Mouse (Mus musculus): ENCODE results near the gene Nxnl2.

Nxnl2 gene

DNA sequence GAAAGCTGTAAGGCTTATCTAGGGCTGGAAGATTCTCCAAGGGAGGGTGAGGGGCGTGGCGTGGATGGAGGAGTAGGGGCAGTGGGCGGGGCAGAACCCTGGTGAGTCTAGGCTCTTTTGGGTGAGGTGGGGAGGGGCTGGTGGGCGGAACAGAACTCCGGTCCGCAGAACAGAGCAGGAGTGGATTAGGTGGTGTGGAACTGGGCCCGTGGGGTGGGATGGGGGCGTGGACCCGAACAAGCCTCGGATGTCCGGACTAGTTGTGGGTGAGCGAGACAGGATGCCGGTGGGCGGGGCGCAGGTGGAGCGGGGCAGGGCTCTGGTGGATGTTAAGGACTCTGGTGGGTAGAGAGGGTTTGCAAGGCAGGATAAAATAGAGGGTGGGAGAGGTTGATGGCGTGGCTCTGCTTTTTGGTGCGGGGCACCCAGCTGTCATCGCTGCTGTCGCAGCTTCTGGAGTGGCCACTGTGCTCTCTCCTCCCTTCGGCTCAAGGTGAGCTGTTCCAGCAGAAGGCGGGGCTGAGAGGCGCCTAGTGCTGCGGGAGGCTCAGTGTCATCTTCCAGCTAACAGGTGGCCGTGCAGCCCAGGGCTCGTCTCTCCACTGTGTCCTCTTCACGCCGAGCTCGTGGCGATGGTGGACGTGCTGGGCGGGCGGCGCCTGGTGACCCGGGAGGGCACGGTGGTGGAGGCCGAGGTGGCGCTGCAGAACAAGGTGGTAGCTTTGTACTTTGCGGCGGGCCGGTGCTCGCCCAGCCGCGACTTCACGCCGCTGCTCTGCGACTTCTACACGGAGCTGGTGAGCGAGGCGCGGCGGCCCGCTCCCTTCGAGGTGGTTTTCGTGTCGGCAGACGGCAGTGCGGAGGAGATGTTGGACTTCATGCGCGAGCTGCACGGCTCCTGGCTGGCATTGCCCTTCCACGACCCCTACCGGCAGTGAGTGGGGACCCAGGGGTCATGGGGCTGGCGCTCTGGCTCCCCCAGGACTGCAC lies at the start of gene Nxnl2:
TSS of gene Nxnl2 (plus strand) at position 332 of the 990 bp plus-strand sequence.
- peak; percentile 26 to 70 for DNase-seq (ENCODE audit: low spot score in 2 of 2)

DNA sequence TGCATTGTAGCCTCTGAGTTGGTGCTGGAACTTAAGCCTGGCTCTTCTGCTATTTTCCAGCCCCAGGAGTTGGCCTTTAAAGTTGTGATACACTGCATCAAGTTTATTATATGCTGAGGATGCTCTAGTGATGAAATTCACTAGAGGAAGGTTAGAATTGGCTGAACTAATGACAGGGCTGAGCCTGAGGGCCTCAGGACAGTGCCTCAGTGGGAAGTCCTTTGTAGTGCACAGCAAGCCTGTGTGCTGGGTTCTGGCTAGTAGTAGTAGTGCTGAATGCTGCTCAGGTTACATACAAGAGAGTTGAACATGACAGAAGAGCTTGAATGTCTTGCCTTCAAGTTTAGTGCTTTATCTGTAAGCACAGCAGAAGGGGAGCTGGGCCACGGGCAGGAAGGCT lies 48.9 kb upstream of the Nxnl2 start:
- no peak for DNase-seq (ENCODE audit: low spot score in 2 of 2)

DNA sequence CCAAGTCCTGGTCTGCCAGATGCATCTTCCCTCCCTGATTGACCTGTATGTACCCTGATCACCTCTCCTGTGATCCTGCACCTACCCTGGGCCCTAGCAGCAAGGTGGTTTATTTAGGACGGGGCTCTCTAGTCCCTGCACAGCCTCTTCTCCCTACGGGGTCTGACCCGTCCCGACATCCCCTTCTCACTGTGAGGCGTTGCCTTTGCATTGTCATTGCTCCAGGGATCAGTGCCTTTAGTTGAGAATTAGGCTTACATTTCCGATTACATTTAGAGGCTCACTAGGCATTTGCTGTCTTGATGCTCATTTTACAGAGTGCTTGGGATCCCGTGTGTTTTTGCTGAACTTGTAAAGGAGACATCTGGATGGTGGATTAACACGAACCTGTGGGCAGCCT lies 48.1 kb upstream of the Nxnl2 start:
- no peak for DNase-seq (ENCODE audit: low spot score in 2 of 2)

DNA sequence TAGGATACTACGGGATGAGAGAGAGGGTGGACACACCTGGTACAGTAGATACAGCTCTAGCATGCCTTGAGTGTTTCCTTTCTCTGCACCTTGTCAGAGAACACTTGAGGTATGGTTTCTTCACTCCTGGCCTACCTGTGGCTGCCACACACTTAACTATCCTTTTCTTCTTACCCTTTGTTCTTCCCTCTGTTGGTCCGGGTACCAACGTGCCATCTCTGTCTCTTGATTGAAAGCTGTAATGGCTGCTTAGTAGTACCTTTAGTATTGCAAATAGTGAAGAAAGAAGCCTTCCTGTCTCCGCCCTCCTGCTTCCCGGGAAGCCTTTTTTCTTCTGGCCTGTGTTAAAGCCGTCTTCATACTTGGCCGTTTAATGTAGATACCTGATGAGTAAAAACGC lies 45.5 kb upstream of the Nxnl2 start:
- DNase-seq (ENCODE audit: low spot score in 2 of 2), result no peak

DNA sequence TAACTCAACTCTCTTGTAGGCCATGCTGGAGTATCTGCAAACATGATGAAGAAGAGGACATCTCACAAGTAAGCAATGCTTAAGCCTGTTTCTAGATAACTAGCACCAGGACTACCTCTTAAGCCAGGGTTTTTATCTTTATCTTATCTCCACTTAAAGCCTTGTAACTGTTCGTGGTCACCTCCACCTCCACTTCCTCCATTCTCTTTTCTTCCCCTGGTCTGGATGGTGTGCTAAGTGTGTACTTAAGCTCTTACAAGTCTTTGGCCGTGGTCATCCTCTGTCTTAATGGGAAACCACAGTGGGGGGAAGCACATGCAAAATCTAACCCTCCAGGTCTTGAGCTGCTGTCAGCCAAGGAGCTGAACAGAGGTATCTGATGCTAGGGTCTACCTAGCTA lies 42.9 kb upstream of the Nxnl2 start:
- no peak for DNase-seq (ENCODE audit: low spot score in 2 of 2)

DNA sequence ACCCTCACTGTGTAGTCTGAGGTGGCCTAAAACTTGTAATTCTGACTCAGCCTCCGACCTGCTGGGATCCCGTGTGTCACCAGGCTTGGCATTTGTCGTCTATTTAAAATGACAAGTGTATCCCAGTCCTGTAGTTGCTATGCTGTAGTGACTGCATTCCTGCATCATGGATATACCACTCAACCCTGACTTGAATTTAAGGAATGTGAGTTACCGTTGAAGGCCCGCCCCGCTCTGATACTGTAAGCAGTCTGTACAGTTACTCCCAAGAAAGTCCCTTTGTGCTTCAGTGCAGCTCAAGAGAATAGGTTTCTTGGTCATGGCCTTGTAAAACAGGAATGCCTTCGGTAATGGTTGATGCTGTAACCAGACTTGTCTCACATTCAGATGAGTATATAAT lies 42.4 kb upstream of the Nxnl2 start:
- no peak for DNase-seq (ENCODE audit: low spot score in 2 of 2)

DNA sequence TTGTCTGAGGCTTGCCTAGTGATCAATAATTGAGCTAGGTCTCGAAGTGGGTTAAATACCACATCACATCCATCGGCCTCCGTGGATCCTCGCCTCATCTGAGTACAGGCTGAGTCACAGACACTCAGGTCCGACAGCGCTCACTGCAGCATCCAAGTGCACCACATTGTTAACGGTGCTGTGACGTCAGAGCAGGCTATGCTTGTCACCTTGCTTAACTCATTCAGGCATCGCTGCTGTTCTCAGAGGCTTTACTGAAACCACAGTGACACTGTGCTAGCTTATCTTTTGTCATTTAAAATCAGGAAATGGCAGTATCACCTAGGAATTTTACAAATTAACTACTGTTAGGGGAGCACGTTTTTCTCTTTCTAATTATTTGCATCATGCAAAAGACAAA lies 39.6 kb upstream of the Nxnl2 start:
- DNase-seq (ENCODE audit: low spot score in 2 of 2), result no peak

DNA sequence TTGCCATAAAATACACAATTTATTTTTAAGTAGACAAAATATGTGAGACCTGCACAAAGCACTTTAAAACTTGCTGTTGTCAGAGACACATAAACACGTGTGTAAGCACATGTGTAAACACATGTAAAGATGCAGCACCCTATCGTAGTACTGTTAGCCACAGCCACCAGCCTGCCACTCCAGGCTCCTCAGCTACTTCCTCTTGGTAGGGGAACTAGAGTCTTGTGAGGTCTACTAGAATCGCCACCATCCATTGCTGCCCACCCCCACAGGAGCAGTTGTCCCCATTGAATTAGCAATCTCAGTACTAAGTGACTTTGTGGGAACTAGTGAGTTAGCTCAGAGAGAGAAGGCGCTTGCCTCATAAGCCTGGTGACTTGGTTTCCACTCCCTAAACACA lies 34.5 kb upstream of the Nxnl2 start:
- DNase-seq (ENCODE audit: low spot score in 2 of 2), result no peak

DNA sequence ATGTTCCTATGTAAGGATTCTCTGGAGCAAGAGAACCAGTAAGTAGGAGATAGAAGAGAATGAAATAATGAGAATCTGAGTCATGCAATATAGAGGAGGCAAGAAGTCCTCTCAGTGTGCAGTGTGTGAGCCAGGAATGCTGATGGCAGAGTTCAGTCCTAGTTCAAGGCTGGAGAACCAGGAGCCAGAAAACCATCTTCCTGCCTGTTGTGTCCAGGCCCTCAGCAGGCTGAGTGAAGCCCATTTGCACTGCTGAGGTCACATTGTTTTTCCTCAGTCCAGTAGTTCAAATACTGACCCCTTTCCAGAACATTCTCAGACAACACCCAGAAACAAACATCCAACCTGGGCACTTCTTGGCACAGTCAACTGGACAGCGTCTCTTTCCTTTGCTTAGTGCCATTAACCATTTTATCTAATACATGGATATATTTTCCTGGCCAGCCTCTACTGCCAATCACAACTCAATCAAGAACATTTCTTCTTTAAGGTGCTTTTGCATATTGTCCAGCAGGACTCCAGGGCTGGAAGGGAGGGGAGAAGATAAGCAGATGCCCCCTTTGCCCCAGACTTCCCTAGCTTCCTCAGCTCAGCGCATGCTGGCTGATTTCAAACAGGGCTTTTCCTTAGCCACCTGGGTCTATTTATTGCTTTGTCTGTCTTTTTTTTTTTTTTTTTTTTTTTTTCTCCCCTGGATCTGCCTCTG lies 33.7 kb upstream of the Nxnl2 start:
- DNase-seq (ENCODE audit: low spot score in 2 of 2), result no peak

DNA sequence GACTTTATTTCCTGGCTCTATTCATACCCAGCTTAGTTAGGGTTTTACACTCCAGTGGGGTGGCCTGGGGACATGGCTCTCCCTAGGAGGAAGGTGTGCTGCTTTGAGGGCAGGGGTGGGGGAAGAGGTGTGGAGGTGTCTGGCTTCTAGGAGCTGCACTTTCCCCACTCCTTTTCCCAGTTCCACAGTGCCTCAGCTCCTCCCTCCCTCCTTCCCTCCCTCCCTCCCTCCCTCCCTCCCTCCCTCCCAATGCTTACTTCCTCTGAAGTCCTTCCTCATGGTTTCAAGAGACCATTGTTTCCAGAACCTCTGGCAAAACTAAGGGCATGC lies 33.2 kb upstream of the Nxnl2 start:
- no peak for DNase-seq (ENCODE audit: low spot score in 2 of 2)

DNA sequence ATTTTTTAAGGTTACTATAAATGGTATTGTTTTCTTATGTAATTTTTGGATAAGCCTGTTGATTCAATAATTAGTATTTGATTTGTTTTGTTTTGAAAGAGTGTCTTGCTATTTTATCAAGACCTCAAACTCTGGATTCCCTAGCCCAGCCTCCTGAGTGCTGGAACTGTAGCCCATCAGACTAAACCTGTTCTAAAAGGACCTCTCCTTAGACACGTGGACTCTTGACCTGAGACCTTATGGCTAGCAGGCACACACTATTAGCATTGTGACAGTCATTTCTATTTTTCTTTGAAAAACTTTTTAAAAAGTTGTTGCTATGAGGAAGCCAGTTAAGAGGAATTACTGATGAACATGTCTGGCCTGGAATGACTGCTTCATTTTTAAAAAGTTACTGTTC lies 23.7 kb upstream of the Nxnl2 start:
- DNase-seq (ENCODE audit: low spot score in 2 of 2), result no peak

DNA sequence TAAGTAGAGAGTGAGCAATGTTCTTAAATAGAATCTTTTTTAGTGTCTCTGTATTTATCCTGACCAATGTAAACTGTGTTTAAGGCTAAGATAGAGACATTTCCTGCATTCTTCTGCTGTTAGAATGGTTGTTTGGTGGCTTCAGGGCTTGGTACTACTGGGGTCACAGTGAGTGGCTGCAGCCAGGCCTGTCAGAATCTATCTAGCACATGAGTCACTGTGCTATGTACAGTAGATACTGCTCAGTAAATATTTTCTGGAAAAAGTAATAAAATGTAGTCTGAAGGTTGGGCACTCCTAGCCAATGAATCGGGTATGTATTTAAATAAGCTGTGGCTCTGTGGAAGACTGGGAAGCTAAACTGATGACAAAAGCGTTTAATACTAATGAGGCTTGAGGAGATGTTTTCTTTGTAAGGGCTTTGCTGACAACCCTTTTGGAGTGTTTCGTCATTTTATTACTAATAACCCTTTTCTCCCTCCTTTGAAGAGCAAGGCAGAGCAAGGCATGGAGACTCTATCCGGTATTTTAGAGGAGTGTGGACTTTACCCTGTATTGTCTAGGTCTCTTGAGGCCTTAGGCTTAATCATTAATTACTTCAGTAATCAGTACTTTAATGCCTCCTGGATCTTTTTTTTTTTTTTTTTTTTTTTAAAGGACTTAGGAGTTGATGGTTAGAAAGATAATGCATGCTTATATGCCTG lies 17.7 kb upstream of the Nxnl2 start:
- DNase-seq (ENCODE audit: low spot score in 2 of 2), result no peak

DNA sequence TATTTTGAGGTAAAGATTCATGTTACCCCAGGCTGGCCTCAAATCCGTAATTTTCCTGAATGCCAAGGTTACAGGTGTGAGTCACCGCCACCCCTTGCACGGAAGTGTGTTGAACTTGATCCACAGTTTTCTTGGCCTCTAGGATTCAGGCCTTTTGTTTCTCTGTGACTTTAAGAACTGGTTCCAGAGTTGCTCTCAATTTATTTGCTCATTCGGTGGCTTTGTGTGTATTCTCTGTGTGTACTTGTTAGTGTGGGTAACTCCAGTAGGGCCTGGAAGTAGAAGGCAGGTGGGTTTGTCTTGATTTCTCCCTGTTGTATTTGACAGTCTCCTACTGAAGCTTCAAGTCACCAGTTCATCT lies 17.2 kb upstream of the Nxnl2 start:
- no peak for DNase-seq (ENCODE audit: low spot score in 2 of 2)

DNA sequence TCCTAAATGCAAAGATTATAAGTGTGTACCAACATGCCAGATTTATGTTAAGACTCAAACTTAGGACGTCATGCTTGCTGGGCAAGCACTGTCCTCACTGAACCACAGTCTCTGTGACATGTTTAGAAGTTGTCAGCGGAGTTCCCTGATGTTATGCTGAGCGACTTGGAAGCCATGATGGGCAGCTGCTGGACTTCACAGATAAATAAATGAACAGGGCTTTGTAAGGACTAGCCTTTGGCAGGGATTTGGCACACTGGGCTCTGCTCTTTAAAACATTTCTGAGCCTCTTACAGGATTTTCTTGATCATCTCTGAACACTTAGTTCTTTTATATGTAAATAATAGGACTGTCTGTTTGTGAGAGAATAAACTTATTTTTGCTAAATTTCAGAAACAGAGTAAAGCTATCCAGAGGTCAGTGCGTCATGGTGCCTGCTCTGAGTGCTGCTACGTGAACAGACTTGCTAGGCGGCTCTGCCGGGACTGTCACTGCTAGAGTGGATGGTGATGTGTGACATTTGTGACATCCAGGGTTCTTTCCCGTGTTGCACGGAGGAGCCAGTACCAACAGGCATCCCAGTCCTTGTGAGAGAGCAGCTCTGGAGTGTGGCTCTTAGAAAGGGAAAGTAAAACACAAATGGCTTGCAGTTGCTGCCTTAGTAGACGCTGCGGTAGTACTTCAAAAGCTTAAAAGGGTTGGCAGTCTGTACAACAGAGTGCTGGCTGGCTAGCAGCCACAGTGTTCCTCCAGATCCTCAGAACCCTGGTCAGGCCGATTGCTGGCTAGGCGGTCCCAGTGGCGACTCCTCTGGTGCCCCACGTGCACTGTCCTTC lies 15.4 kb upstream of the Nxnl2 start:
- no peak for DNase-seq (ENCODE audit: low spot score in 2 of 2)

DNA sequence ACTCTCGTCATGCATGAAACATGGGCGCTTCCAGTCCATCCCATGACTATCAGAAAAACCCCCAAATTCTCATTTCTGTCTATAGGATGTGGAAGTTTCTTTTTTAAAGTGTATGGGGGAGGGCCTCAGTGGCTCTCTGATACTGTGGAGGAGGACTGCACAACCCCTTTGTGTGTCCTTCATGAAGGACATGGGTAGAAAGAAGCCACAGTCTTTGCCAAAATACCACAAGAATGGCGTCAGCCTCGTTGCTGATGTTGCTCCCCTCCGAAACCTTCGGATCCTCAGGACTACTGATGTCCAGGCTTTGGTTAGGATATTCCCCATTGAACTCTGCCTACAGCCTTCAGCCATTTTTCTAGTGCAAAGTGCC lies 14.8 kb upstream of the Nxnl2 start:
- no peak for DNase-seq (ENCODE audit: low spot score in 2 of 2)

DNA sequence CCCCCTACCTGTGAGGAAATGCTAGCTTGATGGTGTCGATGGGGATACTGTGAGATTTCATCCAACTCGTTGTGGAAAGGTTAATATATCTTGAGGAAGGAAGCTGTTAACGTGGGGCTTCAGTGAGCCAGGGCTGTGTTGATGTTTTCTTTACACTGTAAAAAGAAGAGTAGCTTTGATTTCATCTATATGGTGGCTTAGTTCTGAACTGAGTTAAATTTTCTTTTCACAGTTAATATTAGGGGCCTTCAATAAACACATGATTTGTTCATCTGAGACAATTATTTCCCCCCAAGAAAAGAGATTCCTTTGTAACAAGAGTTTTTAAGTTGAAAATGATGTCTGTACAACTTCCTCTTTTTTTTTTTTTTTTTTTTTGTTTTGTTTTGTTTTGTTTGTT lies 13.5 kb upstream of the Nxnl2 start:
- DNase-seq (ENCODE audit: low spot score in 2 of 2), result no peak

DNA sequence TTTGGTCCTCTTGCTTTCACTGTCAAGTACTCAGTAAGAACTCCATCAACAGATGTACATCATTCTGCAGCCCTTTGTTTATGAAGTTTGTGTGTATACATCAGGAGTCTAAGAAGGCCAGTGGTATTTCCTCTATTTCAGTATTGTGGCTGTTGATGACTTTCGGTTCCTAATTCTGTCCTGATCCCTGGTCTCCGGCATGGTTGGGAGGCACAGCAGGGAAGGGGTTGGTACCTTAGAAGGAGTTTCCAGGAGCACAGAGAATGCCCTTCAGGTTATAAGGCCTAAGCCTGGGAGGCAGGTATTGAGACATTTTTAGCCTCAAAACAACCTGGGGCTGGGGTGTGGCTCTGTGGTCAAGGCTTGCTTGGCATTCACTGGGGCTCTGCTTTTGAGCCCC lies 9.2 kb upstream of the Nxnl2 start:
- DNase-seq (ENCODE audit: low spot score in 2 of 2), result peak in 1 of 2 experiments; percentile 6

DNA sequence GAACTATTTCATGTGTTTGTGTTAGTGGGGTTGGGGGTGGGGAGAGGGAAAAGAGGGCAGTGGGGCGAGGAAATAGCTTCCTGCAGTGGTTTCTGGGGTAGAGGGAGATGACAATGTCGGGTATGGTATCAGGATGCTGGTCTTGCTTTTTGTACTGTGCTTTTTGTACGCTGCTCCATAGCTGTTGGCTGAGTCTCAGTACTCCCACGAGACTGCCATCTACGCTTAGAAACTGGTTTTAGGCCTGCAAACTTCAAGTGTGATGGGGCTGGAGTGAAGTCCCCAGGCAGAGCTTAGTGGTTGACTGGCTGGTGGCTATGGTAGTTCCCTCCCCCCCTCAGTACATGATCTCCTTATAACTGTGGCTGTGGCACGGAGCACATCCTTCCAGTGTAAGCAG lies 8.6 kb upstream of the Nxnl2 start:
- no peak for DNase-seq (ENCODE audit: low spot score in 2 of 2)

DNA sequence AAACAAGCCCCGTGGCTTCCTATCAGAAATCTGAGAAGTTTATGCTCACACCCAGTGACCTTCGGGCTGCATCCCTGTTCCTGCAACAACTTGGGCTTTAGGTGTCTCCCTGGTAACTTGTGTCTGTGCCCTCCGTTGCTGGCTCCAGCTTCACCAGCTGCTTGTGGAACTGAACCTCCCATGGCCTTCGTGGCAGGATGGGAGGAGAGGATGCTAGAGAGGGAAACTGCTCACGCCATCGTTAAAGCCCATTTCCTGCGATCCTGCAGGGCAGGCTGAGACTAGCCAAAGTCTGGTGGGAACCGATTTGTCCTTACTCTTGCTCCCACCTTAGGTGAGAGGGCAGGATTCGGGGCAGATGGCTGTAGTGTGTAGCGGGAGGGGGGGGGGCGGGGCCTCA lies 4.1 kb upstream of the Nxnl2 start:
- no peak for DNase-seq (ENCODE audit: low spot score in 2 of 2)

DNA sequence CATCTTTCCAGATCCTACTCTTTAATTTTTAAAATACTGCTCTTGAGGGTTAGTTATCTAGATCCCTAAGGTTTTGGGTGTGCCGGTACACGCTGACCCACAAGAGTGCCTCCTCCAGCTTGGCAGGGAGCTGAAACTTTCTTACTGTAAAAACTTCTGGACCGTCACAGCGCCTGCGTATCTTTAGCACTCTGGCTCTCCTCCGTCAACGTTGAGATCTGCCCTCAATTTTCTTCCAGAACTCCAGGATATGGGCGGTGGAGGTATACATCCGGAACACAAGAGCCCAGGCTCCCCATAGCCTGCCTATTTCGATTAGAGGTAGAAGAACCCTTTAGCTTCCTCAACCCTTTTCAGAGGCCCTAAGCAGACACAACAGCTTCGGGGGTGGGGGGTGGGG lies 607 bp upstream of the Nxnl2 start:
- DNase-seq (ENCODE audit: low spot score in 2 of 2), result no peak

DNA sequence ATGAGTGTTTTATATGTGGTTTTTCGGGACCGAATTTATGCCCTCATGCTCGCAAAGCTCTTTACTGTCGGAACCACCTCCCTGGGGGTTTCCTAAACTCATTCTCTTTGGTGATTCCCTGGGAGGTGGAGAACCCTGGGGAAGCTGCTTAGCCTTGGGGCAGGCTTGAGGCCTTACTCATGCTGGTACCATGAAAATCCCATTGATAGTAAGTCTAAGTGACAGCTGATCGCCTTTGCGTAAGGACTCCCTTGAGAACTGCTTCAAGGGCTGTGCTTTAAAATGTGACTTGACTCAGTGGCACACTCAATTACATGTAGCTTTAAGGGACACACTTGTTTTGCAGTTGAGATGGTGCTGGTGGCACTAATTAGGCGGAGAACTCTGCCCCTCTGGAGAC lies 1.8 kb downstream of the Nxnl2 start:
- DNase-seq (ENCODE audit: low spot score in 2 of 2), result no peak

DNA sequence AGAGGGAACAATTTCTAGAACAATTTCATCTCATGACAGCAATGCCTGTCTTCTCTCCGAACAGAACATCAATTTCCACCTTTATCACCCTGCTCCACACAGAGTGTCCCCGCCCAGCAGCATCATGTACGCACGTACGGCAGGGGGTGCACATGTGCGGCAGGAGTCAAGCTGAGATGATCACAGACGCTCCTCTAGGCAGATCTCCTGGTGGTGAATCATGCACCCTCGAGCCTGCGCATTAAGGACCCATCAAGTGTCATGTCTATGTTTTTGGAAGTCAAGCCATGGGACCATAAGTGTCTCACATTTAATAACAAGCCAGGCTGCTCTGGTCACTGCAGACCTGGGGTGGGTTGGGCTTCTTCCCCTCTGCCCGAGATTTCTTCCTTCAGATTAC lies 8.1 kb downstream of the Nxnl2 start:
- no peak for DNase-seq (ENCODE audit: low spot score in 2 of 2)

All from spleen, postnatal 10 days (tissue).